Mouse (Mus musculus) limb, embryonic 14.5 days (tissue): ENCODE measurements at regions not wholly inside any gene's neighbourhood (a gene's known extent, or its start where the extent isn't known, plus 50 kb on each side); places are given as distances from the start of the nearest gene placed in this dataset.

Source experiments
- ATAC-seq: fragments of 200-750 bp; cut with Nextera tagmentation; 2 replicates; pipeline ENCODE4 v1.8.0; 2017; ENCODE audit warnings: low read depth, moderate number of reproducible peaks, moderate TSS enrichment; ENCODE audit not compliant: low FRiP score
- DNase-seq: peaks from one replicate; pipeline ENCODE4 v3.0.0-alpha.2; 2015; ENCODE audit warnings: low spot score
- H3K27ac ChIP-seq: fragments of 300-500 bp; sonication (generic); replicated peaks from 2 replicates; pipeline ENCODE4 v1.5.1; 2014; ENCODE audit warnings: low read depth, mild to moderate bottlenecking, low read length, moderate library complexity, mixed read lengths
- H3K27me3 ChIP-seq: fragments of 300-500 bp; sonication (generic); 2 replicates; pipeline ENCODE4 v1.6.1; 2014; ENCODE audit warnings: low read length, mixed read lengths; ENCODE audit not compliant: control insufficient read depth, insufficient read depth
- H3K36me3 ChIP-seq: fragments of 300-500 bp; sonication (generic); 2 replicates; pipeline ENCODE4 v1.6.1; 2014; ENCODE audit warnings: mild to moderate bottlenecking, low read length, moderate library complexity, mixed read lengths; ENCODE audit not compliant: control insufficient read depth, insufficient read depth
- H3K4me1 ChIP-seq: fragments of 300-500 bp; sonication (generic); 2 replicates; pipeline ENCODE4 v1.6.1; 2014; ENCODE audit warnings: antibody characterized with exemption, low read length, mixed read lengths; ENCODE audit not compliant: control insufficient read depth, insufficient read depth
- H3K4me2 ChIP-seq: fragments of 300-500 bp; sonication (generic); replicated peaks from 2 replicates; pipeline ENCODE4 v1.6.1; 2014; ENCODE audit warnings: low read depth, mild to moderate bottlenecking, low read length, moderate library complexity; ENCODE audit not compliant: severe bottlenecking
- H3K4me3 ChIP-seq: fragments of 300-500 bp; sonication (generic); replicated peaks from 2 replicates; pipeline ENCODE4 v1.5.1; 2014; ENCODE audit warnings: low read length
- H3K9ac ChIP-seq: fragments of 300-500 bp; sonication (generic); 2 replicates; pipeline ENCODE4 v1.6.1; 2014; ENCODE audit warnings: mild to moderate bottlenecking, low read depth, low read length, moderate library complexity; ENCODE audit not compliant: severe bottlenecking
- H3K9me3 ChIP-seq: fragments of 300-500 bp; sonication (generic); 2 replicates; pipeline ENCODE4 v1.6.1; 2016; ENCODE audit warnings: low read length; ENCODE audit not compliant: control insufficient read depth
- POLR2A ChIP-seq: fragments of 200-500 bp; IDR thresholded peaks from 2 replicates; pipeline ENCODE4 v1.8.0; 2012; ENCODE audit warnings: inconsistent platforms, mild to moderate bottlenecking, moderate library complexity, borderline replicate concordance; ENCODE audit not compliant: insufficient read depth, insufficient read length; ENCODE audit errors: extremely low read depth
- WGBS: fragments of 180-500 bp; shearing (Covaris S2); extraction: QIAGEN DNeasy Blood & Tissue Kit; methylation state at CpG from one replicate; pipeline ENCODE4 v1.1.7; 2014; 5-methylcytosine and 5-hydroxymethylcytosine counted together

GRCm38 (mm10) chr16:95904531-95905165, 86.1 kb downstream of the Psmg1 start:
- no peak for DNase-seq
- Histone ChIP-seq H3K9ac (no peak overlapping the region), H3K4me1 (no peaks in the 10 kb centered on the region), H3K27ac (no peak overlapping the region), H3K9me3 (no peaks in the 10 kb centered on the region), H3K27me3 (no peaks in the 10 kb centered on the region), H3K4me3 (no peak overlapping the region), H3K4me2 (no peak overlapping the region), H3K36me3 (no peaks in the 10 kb centered on the region)
- no peak for TF ChIP-seq POLR2A
- WGBS, result 81% methylated on average over 6 of the region's 6 CpGs
- no peak for ATAC-seq

DNA sequence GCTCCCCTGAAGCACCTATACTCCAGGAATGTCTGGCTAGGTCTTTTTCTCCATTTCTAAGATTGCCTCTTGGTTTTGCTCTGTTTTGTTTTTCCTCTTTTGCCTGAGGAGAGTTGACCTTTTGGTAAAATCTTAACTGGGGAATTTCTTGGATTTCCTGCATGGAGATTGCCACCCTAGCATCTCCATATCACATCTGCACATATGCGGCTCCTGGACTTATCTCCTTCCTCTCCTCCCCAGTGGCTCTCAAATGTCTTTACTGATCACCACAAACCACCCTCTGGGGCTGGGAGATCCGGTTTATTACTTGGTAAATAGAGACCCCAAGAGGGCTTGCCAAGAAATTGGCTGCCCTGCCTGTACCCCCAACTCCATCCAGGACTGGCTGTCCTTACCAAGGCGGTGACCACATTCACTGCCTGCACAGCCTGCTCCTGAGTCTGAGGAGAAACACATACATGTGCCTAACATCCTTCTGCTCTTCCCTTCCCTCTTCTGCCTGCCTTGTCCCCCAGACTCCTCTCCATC, 87.3 kb downstream of the Psmg1 start:
- DNase-seq (no peak), ATAC-seq (no peak)
- no peak overlapping the region for H3K9ac ChIP-seq
- H3K27me3 ChIP-seq, result no peaks in the 10 kb centered on the region
- no peak for TF ChIP-seq POLR2A
- H3K36me3 ChIP-seq, result no peaks in the 10 kb centered on the region
- no peaks in the 10 kb centered on the region for H3K9me3 ChIP-seq
- H3K4me3 ChIP-seq, result no peak overlapping the region
- H3K4me2 ChIP-seq, result no peak overlapping the region
- WGBS, result 51% methylated on average over 3 of the region's 3 CpGs
- no peak overlapping the region; the same call in 1 of the 2 replicates for H3K27ac ChIP-seq
- H3K4me1 ChIP-seq, result no peaks in the 10 kb centered on the region

- Histone ChIP-seq H3K4me3 (no peak overlapping the region), H3K4me1 (no peaks in the 10 kb centered on the region), H3K36me3 (no peaks in the 10 kb centered on the region), H3K4me2 (no peak overlapping the region), H3K27ac (no peak overlapping the region), H3K9me3 (no peaks in the 10 kb centered on the region), H3K9ac (no peak overlapping the region), H3K27me3 (no peaks in the 10 kb centered on the region)
- DNase-seq, result no peak
- no peak for ATAC-seq
- TF ChIP-seq POLR2A, result no peak
- WGBS, result 89% methylated on average over 1 of the region's 1 CpGs
Observed at GRCm38 (mm10) chr16:95902177-95902576, 88.6 kb downstream of the Psmg1 start.

- no peaks in the 10 kb centered on the region for H3K4me1 ChIP-seq
- ATAC-seq (no peak), DNase-seq (no peak)
- no peak overlapping the region for H3K4me2 ChIP-seq
- H3K27me3 ChIP-seq, result no peaks in the 10 kb centered on the region
- no peaks in the 10 kb centered on the region for H3K36me3 ChIP-seq
- WGBS, result 77% methylated on average over 9 of the region's 9 CpGs
- no peak for TF ChIP-seq POLR2A
- H3K27ac ChIP-seq, result no peak overlapping the region
- H3K9ac ChIP-seq, result no peak overlapping the region
- H3K4me3 ChIP-seq, result no peak overlapping the region
- H3K9me3 ChIP-seq, result no peaks in the 10 kb centered on the region
Observed at GRCm38 (mm10) chr16:95901388-95901787, 89.4 kb downstream of the Psmg1 start.

GRCm38 (mm10) chr16:95900181-95900580, 90.6 kb downstream of the Psmg1 start:
- WGBS, result 35% methylated on average over 9 of the region's 9 CpGs
- Histone ChIP-seq H3K27me3 (no peaks in the 10 kb centered on the region), H3K27ac (no peak overlapping the region), H3K9ac (no peak overlapping the region), H3K4me3 (no peak overlapping the region), H3K4me2 (no peak overlapping the region), H3K36me3 (no peaks in the 10 kb centered on the region), H3K9me3 (no peaks in the 10 kb centered on the region), H3K4me1 (no peaks in the 10 kb centered on the region)
- no peak for DNase-seq
- no peak for TF ChIP-seq POLR2A
- no peak for ATAC-seq
